In the genomic region with DNA sequence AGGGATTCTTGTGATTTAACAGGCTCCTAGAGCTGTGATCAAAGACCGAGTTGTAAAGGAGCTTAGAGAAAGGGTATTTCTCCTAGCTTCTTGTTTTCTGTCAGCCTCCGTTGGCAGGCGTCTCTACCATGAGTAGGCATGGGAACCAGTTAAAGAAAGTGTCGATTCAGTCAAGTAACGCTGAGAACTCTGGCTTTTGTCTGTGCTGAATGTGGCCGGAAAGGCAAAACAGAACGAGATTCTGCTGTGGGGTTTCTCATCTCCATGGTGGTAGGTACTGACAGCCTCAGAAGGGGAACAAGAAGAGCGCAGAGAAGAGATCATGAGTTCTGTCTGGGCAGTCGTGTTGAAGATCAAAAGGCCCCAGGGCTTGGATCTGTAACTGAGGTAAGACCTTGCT, we compare ENCODE assay signal across 14 mouse cellular contexts. TPM values are rescaled to one million over a fixed set of nuclear protein-coding genes. Genes with fewer than 3 reads are reported as not detected.
DNase-seq lines count a peak whose midpoint lies in the region; TF ChIP-seq lines count a peak whose summit lies in the region.
"Had no signal": no experiment of that assay in that cellular context is flagged by ENCODE, and none has a peak within 500 bp of the region (broad histone marks: within the 10 kb centered on the region; RNA-seq: fewer than 3 reads in every experiment).

No protein-coding gene starts in this region.

- TF ChIP-seq POLR2A in cerebellum, adult 2 months (IDR thresholded peaks at IDR 0.05; ENCODE audit: borderline replicate concordance, insufficient read depth, low read length) = no peak

- H3K27me3 ChIP-seq in cerebellum, adult 2 months (ENCODE audit: control insufficient read depth, insufficient read depth, low read length) = no peaks in the 10 kb centered on the region

- 25% methylated on average over 9 of the region's 9 CpGs for WGBS in cerebellum, adult 2 months

- DNase-seq in cerebellum, adult 2 months = peak; percentile 5 to 9
- no peak for DNase-seq in cerebellum, adult 8-10 months
- peak; percentile 11 for DNase-seq in CD4-positive helper T cell, adult 2 months (ENCODE audit: low read depth, low spot score)
- peak; percentile 21 to 26 for DNase-seq in layer of hippocampus, adult 8-10 months (ENCODE audit: low spot score in 2 of 2)
- peak; percentile 58 to 71 for DNase-seq in right cerebral cortex, postnatal 10 days (ENCODE audit: low spot score in 2 of 2)
- no peak for DNase-seq in kidney, postnatal 10 days
- DNase-seq in adrenal gland, adult 2 months = no peak
- no peak for DNase-seq in retina, postnatal 1 day
- DNase-seq: gastrocnemius, postnatal 25 days; lung, embryonic 14.5 days had no signal

- H3K4me3 ChIP-seq in cerebellum, adult 2 months (replicated peaks; ENCODE audit: insufficient read depth, low read depth, low read length) = no peak overlapping the region

- no peak for TF ChIP-seq CTCF in cerebellum, adult 2 months (IDR thresholded peaks at IDR 0.05; ENCODE audit: borderline replicate concordance, insufficient read depth, low read depth, low read length)

- no peak overlapping the region; the same call in 1 of the 2 replicates for H3K27ac ChIP-seq in cerebellum, adult 2 months (ENCODE audit: insufficient read depth, low read length)
- H3K27ac ChIP-seq: kidney, postnatal 0 days had no signal

- no peaks in the 10 kb centered on the region for H3K4me1 ChIP-seq in cerebellum, adult 2 months (ENCODE audit: control insufficient read depth, insufficient read depth, low read length)

RNA-seq across cellular contexts. Expression of gene Kcnj16, which starts 29.4 kb away (rescaled TPM):
- 16.9 and 20.0 TPM in 2 replicates for polyA plus RNA-seq in cerebellum, adult 2 months (2012; rRNA removed)
- total RNA-seq in layer of hippocampus, adult 8-10 months (2022) = 10 to 100 TPM; 15.7 to 25.5 (median 21.7) TPM
- not detected for total RNA-seq in adrenal gland, adult 2 months (2021)
- not detected in 2 replicates for polyA plus RNA-seq in adrenal gland, adult 2 months (2012; rRNA removed)
- total RNA-seq: common myeloid progenitor, adult 5-6 weeks; gastrocnemius, postnatal 25 days had no signal
- polyA plus RNA-seq: lung, embryonic 14.5 days; neural tube, embryonic 11.5 days; testis, adult 2 months had no signal

Comparison
In these comparisons a context has a peak if more than half of its experiments do, and no peak if none do; other contexts are left out.
1. DNase-seq: peak in cerebellum, adult 2 months (2 of 2), CD4-positive helper T cell, adult 2 months (single experiment), layer of hippocampus, adult 8-10 months (2 of 2) and right cerebral cortex, postnatal 10 days (2 of 2); none in cerebellum, adult 8-10 months (single experiment), kidney, postnatal 10 days (single experiment), adrenal gland, adult 2 months (single experiment) and retina, postnatal 1 day (single experiment).
2. RNA of gene Kcnj16, which starts 29.4 kb away (total RNA-seq): 15.7 to 25.5 TPM in layer of hippocampus, adult 8-10 months; not detected in adrenal gland, adult 2 months; every median in the first group is over 10 times any median in the second.